Mouse (Mus musculus): Measurements from ENCODE around the gene Slc12a3.

Gene Slc12a3

GRCm38 (mm10) chr8:94328932-94329728 lies at the start of gene Slc12a3:
Gene Slc12a3, plus strand, starts transcription at chr8:94329201.
- no peak for DNase-seq (ENCODE audit: low spot score)

- no peak for DNase-seq (ENCODE audit: low spot score)
Measured at GRCm38 (mm10) chr8:94280001-94280613, 48.9 kb upstream of the Slc12a3 start.

- DNase-seq (ENCODE audit: low spot score), result no peak
Measured at GRCm38 (mm10) chr8:94282453-94282985, 46.5 kb upstream of the Slc12a3 start.

DNA sequence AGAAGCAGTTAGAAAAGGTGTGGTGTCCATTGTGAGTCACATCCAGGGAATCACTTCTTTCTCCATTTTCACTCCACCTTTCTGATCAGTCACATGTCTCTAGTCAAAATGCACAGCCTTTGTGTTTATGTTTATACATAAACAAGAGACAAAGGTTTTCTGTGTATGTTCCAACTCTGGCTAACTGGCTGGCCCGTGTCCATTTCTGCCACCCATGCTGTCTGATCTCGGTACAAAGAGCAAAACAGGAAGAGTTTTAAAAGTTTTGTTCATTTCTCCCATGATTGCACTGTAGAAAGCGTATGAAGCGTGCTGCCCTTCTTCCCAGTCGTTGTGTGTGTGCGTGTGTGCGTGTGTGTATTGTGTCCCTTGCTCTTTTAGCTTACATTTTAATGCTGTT lies 44.8 kb upstream of the Slc12a3 start:
- DNase-seq (ENCODE audit: low spot score), result no peak

- DNase-seq (ENCODE audit: low spot score), result peak; percentile 27
Measured at GRCm38 (mm10) chr8:94290606-94291005, 38.4 kb upstream of the Slc12a3 start.

- DNase-seq (ENCODE audit: low spot score), result no peak
Measured at GRCm38 (mm10) chr8:94292072-94292471, 36.9 kb upstream of the Slc12a3 start.

- no peak for DNase-seq (ENCODE audit: low spot score)
Measured at GRCm38 (mm10) chr8:94292626-94293025, 36.4 kb upstream of the Slc12a3 start.

GRCm38 (mm10) chr8:94295687-94296086 lies 33.3 kb upstream of the Slc12a3 start:
- DNase-seq (ENCODE audit: low spot score), result no peak

GRCm38 (mm10) chr8:94296312-94296991 lies 32.5 kb upstream of the Slc12a3 start:
- no peak for DNase-seq (ENCODE audit: low spot score)

GRCm38 (mm10) chr8:94297101-94297500 lies 31.9 kb upstream of the Slc12a3 start:
- DNase-seq (ENCODE audit: low spot score), result no peak

- DNase-seq (ENCODE audit: low spot score), result no peak
Measured at GRCm38 (mm10) chr8:94300809-94301208, 28.2 kb upstream of the Slc12a3 start.

DNA sequence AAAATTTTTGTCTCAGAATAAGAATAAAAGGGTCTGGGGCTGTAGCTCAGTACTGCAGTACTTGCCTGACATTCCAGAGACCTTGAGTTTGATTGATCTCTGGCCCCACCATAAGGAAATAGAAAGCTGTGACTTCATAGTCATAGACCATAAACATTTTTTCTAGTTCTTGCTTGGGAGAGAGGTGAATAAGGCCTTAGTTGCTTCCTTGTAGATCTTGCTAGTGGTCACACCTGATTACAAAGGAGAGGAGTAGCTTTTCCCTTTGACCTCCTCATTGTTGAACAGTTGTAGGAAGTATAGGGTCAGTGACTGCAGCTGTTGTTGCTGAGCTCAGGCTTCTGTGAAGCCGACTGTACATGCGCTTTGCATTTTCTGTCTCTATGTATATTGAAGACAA lies 24.6 kb upstream of the Slc12a3 start:
- no peak for DNase-seq (ENCODE audit: low spot score)

DNA sequence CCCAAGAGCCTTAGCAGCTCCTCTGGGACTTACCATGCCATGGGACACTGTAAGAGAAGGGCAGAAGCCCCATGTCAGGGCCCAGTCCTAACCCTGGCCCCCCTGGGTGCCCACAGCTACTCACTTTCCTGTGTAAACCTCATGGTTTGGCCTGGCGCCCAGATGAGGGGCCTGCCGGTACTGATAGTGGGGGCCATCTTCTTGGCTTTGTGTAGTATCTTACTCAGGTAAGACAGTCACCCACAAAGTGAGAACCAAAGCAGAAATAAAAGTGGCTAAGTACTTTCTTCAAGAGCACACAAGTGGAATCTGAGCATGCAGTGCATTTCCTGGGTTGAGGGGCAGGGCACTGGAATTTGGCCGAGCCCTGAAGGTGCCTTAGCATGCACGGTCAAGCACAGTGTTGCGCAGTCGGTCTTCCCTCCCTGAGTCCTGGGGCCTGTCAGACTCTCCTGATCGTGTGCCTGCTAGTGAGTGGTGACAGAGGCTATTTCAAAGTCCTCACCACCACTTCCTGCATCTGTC lies 21.9 kb upstream of the Slc12a3 start:
- peak; percentile 40 for DNase-seq (ENCODE audit: low spot score)

DNA sequence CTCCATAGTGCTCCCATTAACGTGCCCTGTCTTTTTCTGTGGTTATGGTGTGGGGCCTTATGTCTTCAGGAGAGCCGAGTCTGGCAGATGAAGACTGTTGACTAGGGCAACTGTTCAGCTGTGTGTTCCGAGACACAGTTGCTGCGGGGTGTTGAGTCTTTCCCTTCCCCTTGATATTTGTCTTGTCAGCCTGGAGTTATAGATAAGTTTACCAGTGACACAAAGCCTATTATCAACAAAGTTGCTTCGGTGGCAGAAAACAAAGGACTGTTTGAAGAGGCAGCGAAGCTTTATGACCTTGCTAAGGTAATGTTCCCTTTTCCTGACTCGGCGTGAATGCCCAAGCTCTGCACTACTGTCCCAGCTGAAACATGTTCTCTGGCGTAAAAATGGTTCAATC lies 21.3 kb upstream of the Slc12a3 start:
- DNase-seq (ENCODE audit: low spot score), result no peak

- no peak for DNase-seq (ENCODE audit: low spot score)
Measured at GRCm38 (mm10) chr8:94314069-94314468, 14.9 kb upstream of the Slc12a3 start.

DNA sequence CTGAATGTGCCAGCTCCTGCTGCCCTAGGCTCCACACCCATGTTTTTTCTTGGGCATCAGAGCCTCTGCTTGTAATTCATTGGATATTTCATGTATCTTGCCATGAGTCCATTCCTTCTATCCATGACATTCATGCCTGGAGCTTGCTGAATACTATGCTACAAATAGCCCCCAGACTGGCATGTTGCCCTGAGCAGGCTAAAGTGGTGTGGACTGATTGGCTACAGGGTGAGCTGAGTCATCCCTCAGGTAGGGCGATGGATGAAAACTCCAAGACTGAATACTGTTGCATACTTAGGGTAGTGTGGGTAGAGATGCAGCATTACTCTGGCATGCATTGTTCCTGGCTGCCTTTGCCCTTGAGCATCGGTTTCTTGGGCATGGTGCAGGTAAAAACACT lies 11.8 kb upstream of the Slc12a3 start:
- DNase-seq (ENCODE audit: low spot score), result no peak

- no peak for DNase-seq (ENCODE audit: low spot score)
Measured at GRCm38 (mm10) chr8:94317691-94318090, 11.3 kb upstream of the Slc12a3 start.

DNA sequence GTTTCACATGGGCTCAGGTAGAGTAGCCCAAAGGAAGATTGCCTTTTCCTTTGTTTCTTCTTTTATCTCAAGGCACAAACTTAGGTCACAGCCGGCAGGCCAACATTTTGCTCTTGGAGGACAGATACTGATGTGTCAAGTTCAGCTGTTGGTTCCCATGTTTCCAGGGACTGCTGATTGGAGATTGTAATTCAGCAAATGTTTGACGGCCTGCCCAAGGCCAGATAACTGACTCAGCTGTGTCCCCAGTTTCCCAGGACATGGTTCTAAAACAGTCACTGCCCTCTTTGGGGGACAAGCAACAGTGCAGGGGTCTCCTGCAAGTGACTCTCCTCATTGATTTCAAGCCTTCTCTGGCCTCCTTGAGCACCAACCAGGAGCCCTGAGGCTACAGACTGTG lies 9.0 kb upstream of the Slc12a3 start:
- no peak for DNase-seq (ENCODE audit: low spot score)

DNA sequence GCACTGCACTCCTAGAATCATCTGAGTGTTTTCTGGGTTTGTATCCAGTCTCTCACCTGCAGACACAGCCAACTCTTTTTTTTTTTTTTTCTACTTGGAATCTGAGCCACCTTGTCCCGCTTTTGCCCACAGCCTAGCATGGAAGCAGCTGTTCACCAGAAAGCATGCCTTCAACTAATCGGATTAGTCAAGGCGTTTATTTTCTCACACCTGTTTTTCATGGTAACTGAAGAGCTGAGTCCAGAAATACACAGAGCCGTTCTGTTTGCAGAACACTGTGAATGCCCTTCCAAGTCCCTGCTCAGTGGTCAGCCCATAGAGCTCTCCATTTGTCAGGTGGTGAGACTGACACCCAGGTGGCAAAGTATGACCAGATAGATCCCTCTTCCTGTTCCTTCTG lies 6.9 kb upstream of the Slc12a3 start:
- no peak for DNase-seq (ENCODE audit: low spot score)

GRCm38 (mm10) chr8:94323041-94323440 lies 6.0 kb upstream of the Slc12a3 start:
- DNase-seq (ENCODE audit: low spot score), result no peak

DNA sequence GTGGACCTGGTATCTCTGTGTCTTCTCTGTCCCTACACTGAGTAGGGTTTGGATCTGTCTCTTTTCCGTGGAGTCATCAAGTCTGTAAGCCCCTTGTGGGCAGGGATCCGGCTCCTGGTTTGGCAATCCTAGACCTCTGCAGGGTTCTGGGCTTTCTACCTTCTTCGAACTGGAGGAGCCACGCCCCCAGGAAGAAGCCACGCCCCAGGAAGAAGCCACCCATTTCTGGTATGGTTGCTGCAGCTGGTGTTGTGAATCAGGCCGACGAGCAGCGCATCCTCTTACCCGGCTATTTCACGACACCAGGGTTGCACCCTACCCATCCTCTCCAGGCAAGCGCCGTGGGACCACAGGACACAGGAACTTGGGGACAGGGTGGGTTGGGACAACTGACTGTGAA lies 4.9 kb upstream of the Slc12a3 start:
- DNase-seq (ENCODE audit: low spot score), result no peak

- no peak for DNase-seq (ENCODE audit: low spot score)
Measured at GRCm38 (mm10) chr8:94326016-94326415, 3.0 kb upstream of the Slc12a3 start.

DNA sequence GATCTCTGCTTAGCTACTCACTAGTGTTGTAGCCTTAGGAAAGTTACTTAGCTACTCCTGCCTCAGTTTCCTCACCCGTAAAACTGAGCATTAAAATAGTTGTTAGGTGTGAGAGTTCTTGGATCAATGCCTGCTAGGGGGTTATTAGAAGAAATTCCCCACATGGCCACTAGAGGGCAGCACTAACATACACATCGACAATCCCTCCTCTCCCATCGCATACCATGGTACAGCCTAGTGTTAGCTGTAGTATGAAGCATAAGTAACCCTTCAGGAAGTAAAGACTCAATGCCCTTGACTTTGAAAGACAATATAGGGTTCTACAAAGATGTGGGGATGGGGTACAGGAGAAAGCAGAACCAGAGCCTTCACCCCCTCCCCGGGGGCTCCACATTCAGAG lies 1.7 kb downstream of the Slc12a3 start:
- peak; percentile 54 for DNase-seq (ENCODE audit: low spot score)
